Mouse (Mus musculus) lung, embryonic 14.5 days (tissue): ENCODE results near the gene Tmem238l. TPM values are rescaled to one million over a fixed set of nuclear protein-coding genes. Genes with fewer than 3 reads are reported as not detected.

Source experiments
- ATAC-seq: fragments of 200-750 bp; cut with Nextera tagmentation; 2 replicates; pipeline ENCODE4 v1.8.0; 2017; ENCODE audit warnings: mild to moderate bottlenecking, moderate TSS enrichment, moderate library complexity; ENCODE audit not compliant: insufficient read depth
- DNase-seq: peaks from one replicate; pipeline ENCODE4 v3.0.0-alpha.2; 2015
- H3K27ac ChIP-seq: fragments of 300-500 bp; sonication (generic); 2 replicates; pipeline ENCODE4 v1.5.1; 2014; ENCODE audit warnings: low read depth, mild to moderate bottlenecking, moderate library complexity
- H3K27me3 ChIP-seq: fragments of 300-500 bp; sonication (generic); 2 replicates; pipeline ENCODE4 v1.6.1; 2014; ENCODE audit warnings: low read length, control low read depth; ENCODE audit not compliant: insufficient read depth
- H3K36me3 ChIP-seq: fragments of 300-500 bp; sonication (generic); 2 replicates; pipeline ENCODE4 v1.6.1; 2014; ENCODE audit warnings: control low read depth; ENCODE audit not compliant: insufficient read depth
- H3K4me1 ChIP-seq: fragments of 300-500 bp; sonication (generic); 2 replicates; pipeline ENCODE4 v1.6.1; 2014; ENCODE audit warnings: antibody characterized with exemption, control low read depth; ENCODE audit not compliant: insufficient read depth
- H3K4me2 ChIP-seq: fragments of 300-500 bp; sonication (generic); 2 replicates; pipeline ENCODE4 v1.6.1; 2014; ENCODE audit warnings: mild to moderate bottlenecking
- H3K4me3 ChIP-seq: fragments of 300-500 bp; sonication (generic); 2 replicates; pipeline ENCODE4 v1.5.1; 2014; ENCODE audit warnings: low read depth, low read length
- H3K9ac ChIP-seq: fragments of 300-500 bp; sonication (generic); 2 replicates; pipeline ENCODE4 v1.6.1; 2014
- H3K9me3 ChIP-seq: fragments of 300-500 bp; sonication (generic); 2 replicates; pipeline ENCODE4 v1.6.1; 2016; ENCODE audit warnings: low read depth, low read length, control low read depth
- CTCF ChIP-seq: IDR thresholded peaks from 2 replicates; pipeline ENCODE4 v1.5.1; 2016; ENCODE audit warnings: antibody characterized with exemption, low read depth
- WGBS: fragments of 180-500 bp; shearing (Covaris S2); extraction: QIAGEN DNeasy Blood & Tissue Kit; methylation state at CpG from one replicate; pipeline ENCODE4 v1.1.7; 2014; 5-methylcytosine and 5-hydroxymethylcytosine counted together
- polyA plus RNA-seq: library from polyadenylated mRNA; unstranded; fragments of >200 nt; fragmentation: Nextera tagmentation; extraction: Ambion mirVana; gene quantifications from 2 replicates; pipeline ENCODE4 v1.2.1, GENCODE M21; 2014

Tmem238l gene
- polyA plus RNA-seq, 1 experiment from 2014 or later: not detected

- 68% methylated on average over 12 of the region's 12 CpGs for WGBS
- no peaks in the 10 kb centered on the region for H3K27me3 ChIP-seq
- no peaks in the 10 kb centered on the region for H3K4me1 ChIP-seq
- no peaks in the 10 kb centered on the region for H3K9me3 ChIP-seq
- no peak overlapping the region for H3K4me3 ChIP-seq
- DNase-seq: no peak
- no peaks in the 10 kb centered on the region for H3K36me3 ChIP-seq
- no peak for TF ChIP-seq CTCF
- no peak overlapping the region for H3K9ac ChIP-seq
- H3K27ac ChIP-seq: no peak overlapping the region
- ATAC-seq: no peak
- no peak overlapping the region for H3K4me2 ChIP-seq
Measured at GRCm38 (mm10) chr11:66961447-66962176, 5.2 kb downstream of the Tmem238l start.

DNA sequence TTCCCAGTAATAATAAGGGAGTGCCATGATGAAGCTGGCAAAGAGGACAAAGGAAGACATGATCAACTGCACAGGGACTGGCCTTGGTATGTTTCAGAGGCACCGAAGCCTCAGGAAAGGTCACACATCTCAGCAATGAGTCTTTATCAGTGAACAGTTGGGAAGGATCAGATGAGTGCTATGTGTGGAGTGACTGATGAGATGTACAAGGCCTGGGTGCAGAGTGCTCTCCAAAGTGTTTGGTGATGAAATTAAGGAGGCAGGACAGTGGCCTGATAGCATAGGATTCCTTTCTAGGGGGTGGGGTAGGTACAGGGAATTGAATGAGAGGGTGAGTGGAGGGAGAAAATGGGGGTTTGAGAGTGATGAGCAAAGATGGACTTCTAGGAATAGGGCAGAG, 7.0 kb downstream of the Tmem238l start:
- Histone ChIP-seq H3K9ac (no peak overlapping the region), H3K4me1 (no peaks in the 10 kb centered on the region), H3K27me3 (no peaks in the 10 kb centered on the region), H3K4me3 (no peak overlapping the region), H3K36me3 (no peaks in the 10 kb centered on the region), H3K4me2 (no peak overlapping the region), H3K27ac (no peak overlapping the region), H3K9me3 (no peaks in the 10 kb centered on the region)
- no peak for TF ChIP-seq CTCF
- WGBS: 44% methylated on average over 1 of the region's 1 CpGs
- ATAC-seq (peak; percentile 24; the same call in 1 of the 2 replicates), DNase-seq (no peak)

DNA sequence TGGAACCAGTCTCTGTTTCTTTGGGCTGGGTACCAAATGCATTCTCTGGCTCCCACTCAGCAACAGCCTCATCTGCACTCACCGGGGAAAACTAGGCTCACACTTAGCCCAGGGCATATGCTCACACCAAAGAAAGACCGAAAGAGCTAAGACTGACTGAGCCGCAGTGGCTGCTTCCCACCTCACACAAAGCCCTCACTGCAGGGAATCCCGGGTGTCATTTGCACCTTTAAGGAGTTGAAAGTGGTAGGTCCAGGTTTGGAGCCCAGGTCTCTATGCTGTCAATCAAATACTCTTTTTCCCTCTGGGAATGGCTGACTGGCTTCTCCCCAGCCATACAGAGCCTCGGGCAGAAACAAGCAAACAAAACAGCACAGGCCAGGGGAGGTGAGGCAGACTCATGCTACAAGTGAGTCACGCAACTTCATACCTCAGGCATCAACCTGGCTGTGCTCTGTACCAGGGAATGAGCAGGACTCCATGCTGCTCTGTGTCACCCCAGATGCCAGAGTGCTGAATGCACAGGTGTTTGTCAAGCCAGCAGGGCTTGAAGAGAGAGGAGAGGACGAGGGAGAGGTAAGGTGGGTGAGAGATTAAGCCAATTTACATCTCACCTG, 10.2 kb downstream of the Tmem238l start:
- DNase-seq (no peak), ATAC-seq (no peak)
- Histone ChIP-seq H3K9me3 (no peaks in the 10 kb centered on the region), H3K4me2 (no peak overlapping the region), H3K27me3 (no peaks in the 10 kb centered on the region), H3K4me1 (no peaks in the 10 kb centered on the region), H3K9ac (no peak overlapping the region), H3K36me3 (no peaks in the 10 kb centered on the region), H3K4me3 (no peak overlapping the region), H3K27ac (no peak overlapping the region)
- no peak for TF ChIP-seq CTCF
- 17% methylated on average over 7 of the region's 7 CpGs for WGBS

DNA sequence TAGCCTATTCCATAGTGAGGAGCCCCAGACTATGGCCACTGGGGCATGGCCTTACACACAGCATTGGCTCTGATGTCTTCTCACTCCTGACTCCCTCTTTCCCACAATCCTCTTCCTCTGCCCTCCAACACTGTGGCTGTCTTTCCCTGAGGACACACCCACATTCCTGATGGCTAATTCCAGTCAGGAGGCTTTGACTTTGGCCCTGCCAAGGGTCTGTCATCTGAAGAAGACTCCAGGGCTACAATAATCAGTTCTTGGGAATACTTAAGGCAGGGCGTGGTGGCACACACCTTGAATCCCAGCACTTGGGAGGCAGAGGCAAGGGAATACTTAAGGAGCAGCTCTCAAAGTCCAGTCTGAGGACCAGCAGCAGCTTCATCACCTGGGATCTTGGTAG, 12.1 kb downstream of the Tmem238l start:
- no peak for TF ChIP-seq CTCF
- Histone ChIP-seq H3K4me1 (no peaks in the 10 kb centered on the region), H3K4me3 (no peak overlapping the region), H3K9ac (no peak overlapping the region), H3K27ac (no peak overlapping the region), H3K36me3 (no peaks in the 10 kb centered on the region), H3K9me3 (no peaks in the 10 kb centered on the region), H3K27me3 (no peaks in the 10 kb centered on the region), H3K4me2 (no peak overlapping the region)
- no peak for DNase-seq
- WGBS: 90% methylated on average over 1 of the region's 1 CpGs
- no peak for ATAC-seq

DNA sequence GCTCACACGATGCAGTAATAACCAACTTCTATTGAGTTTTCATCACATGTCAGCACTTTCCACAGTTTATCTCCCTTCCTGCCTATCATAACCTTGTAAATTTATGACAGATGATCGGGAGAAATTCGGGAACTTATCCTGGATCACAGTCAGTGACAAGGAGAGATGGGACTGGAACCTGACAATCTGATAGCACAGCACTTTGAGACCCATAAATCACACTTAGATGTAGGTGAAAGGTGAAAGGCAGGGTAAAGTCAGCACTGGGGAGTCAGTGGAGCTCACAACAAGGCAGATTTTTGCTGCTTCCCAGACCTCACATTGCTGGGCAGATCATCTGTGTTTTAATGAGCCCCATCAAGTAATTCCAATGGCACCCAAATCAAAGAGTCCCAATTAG, 17.1 kb downstream of the Tmem238l start:
- Histone ChIP-seq H3K36me3 (no peaks in the 10 kb centered on the region), H3K27me3 (no peaks in the 10 kb centered on the region), H3K4me3 (no peak overlapping the region), H3K27ac (no peak overlapping the region), H3K4me1 (no peaks in the 10 kb centered on the region), H3K4me2 (no peak overlapping the region), H3K9ac (no peak overlapping the region), H3K9me3 (peaks cover 13% of the 10 kb centered on the region; the same call in 1 of the 2 replicates)
- ATAC-seq: no peak
- 57% methylated on average over 3 of the region's 3 CpGs for WGBS
- no peak for TF ChIP-seq CTCF
- DNase-seq: no peak

DNA sequence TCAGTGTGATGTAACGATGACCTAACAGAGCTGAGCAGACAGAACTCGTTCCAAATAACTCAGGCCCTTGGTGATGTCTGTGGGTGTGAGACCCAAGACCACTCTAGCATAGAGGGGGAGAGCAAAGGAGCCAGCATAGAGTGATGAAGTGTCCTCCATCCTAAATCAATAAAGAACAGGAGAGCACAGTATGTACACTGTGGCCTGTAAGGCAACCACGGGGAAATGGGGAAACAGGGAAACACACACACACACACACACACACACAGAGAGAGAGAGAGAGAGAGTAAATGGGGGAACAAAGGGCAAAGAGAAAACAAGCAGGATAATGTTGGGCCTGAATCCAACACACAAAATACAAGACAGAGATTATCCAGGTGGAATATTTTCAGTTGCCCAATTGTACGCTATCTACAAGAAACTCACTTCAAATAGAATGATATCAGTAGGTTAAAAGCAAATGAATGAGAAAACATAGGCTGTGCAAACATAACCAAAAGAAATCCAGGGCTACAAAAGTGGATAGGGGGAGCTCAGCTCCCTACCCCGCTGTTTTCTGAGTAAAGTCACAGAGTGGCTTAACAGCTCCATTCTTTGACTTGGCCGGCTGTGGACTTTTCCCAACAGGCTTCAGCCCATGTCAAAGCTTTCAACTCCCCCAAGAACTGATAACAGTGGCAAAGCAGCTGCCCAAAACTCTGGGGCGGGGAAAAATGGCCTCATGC, 19.3 kb downstream of the Tmem238l start:
- Histone ChIP-seq H3K27me3 (no peaks in the 10 kb centered on the region), H3K4me2 (no peak overlapping the region)
- no peak for ATAC-seq

More for the DNA sequence above, 19.3 kb downstream of the Tmem238l start:
- H3K9me3 ChIP-seq: peaks cover 13% of the 10 kb centered on the region; the same call in 1 of the 2 replicates
- no peak overlapping the region for H3K9ac ChIP-seq
- no peaks in the 10 kb centered on the region for H3K4me1 ChIP-seq
- no peak overlapping the region for H3K4me3 ChIP-seq
- DNase-seq: no peak
- WGBS: 82% methylated on average over 7 of the region's 7 CpGs
- no peaks in the 10 kb centered on the region for H3K36me3 ChIP-seq
- H3K27ac ChIP-seq: no peak overlapping the region
- no peak for TF ChIP-seq CTCF
